Comparison of ENCODE assay signal across 20 mouse cellular contexts in genomic region chr13:59472222-59472621, GRCm38 (mm10).
DNase-seq lines count a peak whose midpoint lies in the region; ATAC-seq and TF ChIP-seq lines count a peak whose summit lies in the region.
"Had no signal": no experiment of that assay in that cellular context is flagged by ENCODE, and none has a peak within 500 bp of the region (broad histone marks: within the 10 kb centered on the region; RNA-seq: fewer than 3 reads in every experiment).

No protein-coding gene starts in this region.

- H3K9me3 ChIP-seq in kidney, embryonic 14.5 days (ENCODE audit: control insufficient read depth, low read length), result no peaks in the 10 kb centered on the region
- H3K9me3 ChIP-seq in liver, embryonic 14.5 days (ENCODE audit: control insufficient read depth, low read length), result no peaks in the 10 kb centered on the region
- no peaks in the 10 kb centered on the region for H3K9me3 ChIP-seq in liver, postnatal 0 days (ENCODE audit: low read length)
- H3K9me3 ChIP-seq: embryonic facial prominence, embryonic 12.5 days; forebrain, embryonic 13.5 days; hindbrain, embryonic 10.5 days; liver, embryonic 15.5 days; midbrain, embryonic 10.5 days; neural tube, embryonic 12.5 days had no signal

- no peak for ATAC-seq in kidney, embryonic 14.5 days (ENCODE audit: low FRiP score, low TSS enrichment)
- no peak for ATAC-seq in liver, embryonic 14.5 days (ENCODE audit: insufficient read depth)
- ATAC-seq in liver, postnatal 0 days, result no peak
- ATAC-seq: forebrain, embryonic 13.5 days had no signal

- no peak overlapping the region for H3K4me2 ChIP-seq in kidney, embryonic 14.5 days (replicated peaks; ENCODE audit: low read depth, low read length)
- H3K4me2 ChIP-seq in liver, embryonic 14.5 days (ENCODE audit: low read depth), result no peak overlapping the region
- no peak overlapping the region for H3K4me2 ChIP-seq in liver, postnatal 0 days (ENCODE audit: low read depth, low read length)
- H3K4me2 ChIP-seq: embryonic facial prominence, embryonic 12.5 days; forebrain, embryonic 13.5 days; liver, embryonic 15.5 days; neural tube, embryonic 12.5 days had no signal

- 0 out of 2 replicates have a peak, but pooled peaks have one; percentile 6 for TF ChIP-seq CTCF in liver, embryonic 14.5 days (IDR thresholded peaks at IDR 0.05; ENCODE audit: low read depth)
- no peak for TF ChIP-seq CTCF in liver, postnatal 0 days (IDR thresholded peaks at IDR 0.05; ENCODE audit: low read depth)

- WGBS in kidney, embryonic 14.5 days, result 78% methylated on average over 5 of the region's 5 CpGs
- 77% methylated on average over 5 of the region's 5 CpGs for WGBS in liver, embryonic 14.5 days (ENCODE audit: insufficient replicate concordance)
- WGBS in liver, postnatal 0 days (ENCODE audit: insufficient replicate concordance), result 85% methylated on average over 5 of the region's 5 CpGs

- H3K4me3 ChIP-seq in kidney, embryonic 14.5 days (ENCODE audit: low read length), result no peak overlapping the region
- no peak overlapping the region for H3K4me3 ChIP-seq in liver, embryonic 14.5 days (ENCODE audit: insufficient read depth in 1 of 2, low read depth in 2 of 2, low read length in 2 of 2)
- H3K4me3 ChIP-seq in liver, postnatal 0 days (ENCODE audit: low read depth, low read length), result no peak overlapping the region
- H3K4me3 ChIP-seq: embryonic facial prominence, embryonic 12.5 days; erythroblast, embryonic 14.5 days; forebrain, embryonic 13.5 days; hindbrain, embryonic 10.5 days; liver, embryonic 15.5 days; midbrain, embryonic 10.5 days; neural tube, embryonic 12.5 days had no signal

- H3K4me1 ChIP-seq in kidney, embryonic 14.5 days (ENCODE audit: control insufficient read depth, insufficient read depth, low read length), result no peaks in the 10 kb centered on the region
- no peaks in the 10 kb centered on the region for H3K4me1 ChIP-seq in liver, embryonic 14.5 days (replicated peaks; ENCODE audit: control insufficient read depth in 2 of 2, insufficient read depth in 2 of 2, low read length in 1 of 2)
- H3K4me1 ChIP-seq in liver, postnatal 0 days (ENCODE audit: insufficient read depth), result no peaks in the 10 kb centered on the region
- H3K4me1 ChIP-seq: hindbrain, embryonic 10.5 days; liver, embryonic 15.5 days; midbrain, embryonic 10.5 days; neural tube, embryonic 12.5 days had no signal

- no peak overlapping the region for H3K27ac ChIP-seq in kidney, embryonic 14.5 days (ENCODE audit: low read depth, low read length)
- no peak overlapping the region for H3K27ac ChIP-seq in liver, embryonic 14.5 days
- H3K27ac ChIP-seq in liver, postnatal 0 days (ENCODE audit: low read depth), result no peak overlapping the region
- H3K27ac ChIP-seq: embryonic facial prominence, embryonic 12.5 days; forebrain, embryonic 13.5 days; hindbrain, embryonic 10.5 days; liver, embryonic 15.5 days; macrophage; midbrain, embryonic 10.5 days; neural tube, embryonic 12.5 days had no signal

- no peak overlapping the region for H3K9ac ChIP-seq in kidney, embryonic 14.5 days (ENCODE audit: low read depth, low read length)
- no peak overlapping the region for H3K9ac ChIP-seq in liver, embryonic 14.5 days (replicated peaks)
- H3K9ac ChIP-seq in liver, postnatal 0 days (replicated peaks), result no peak overlapping the region
- H3K9ac ChIP-seq: embryonic facial prominence, embryonic 12.5 days; forebrain, embryonic 13.5 days; liver, embryonic 15.5 days; neural tube, embryonic 12.5 days had no signal

- peak; percentile 34 to 37 for DNase-seq in cerebellum, postnatal 14 days
- DNase-seq in cerebellum, adult 11-12 months, result no peak
- peak; percentile 8 for DNase-seq in kidney, adult 18-20 months
- DNase-seq in liver, embryonic 14.5 days (ENCODE audit: low read depth in 3 of 3, low spot score in 3 of 3), result no peak
- DNase-seq in liver, postnatal 0 days, result no peak
- peak; percentile 6 to 12 for DNase-seq in B cell, adult 2 months
- no peak for DNase-seq in layer of hippocampus, postnatal 10 days (ENCODE audit: low spot score in 2 of 2)
- DNase-seq: adrenal gland, adult 2 months; cerebellum, adult 11 months; gastrocnemius, postnatal 14 days; right cerebral cortex, adult 18-20 months had no signal

- H3K36me3 ChIP-seq in kidney, embryonic 14.5 days (ENCODE audit: control insufficient read depth, insufficient read depth, low read length), result peaks cover 9% of the 10 kb centered on the region; the same call in 1 of the 2 replicates
- H3K36me3 ChIP-seq in liver, embryonic 14.5 days (replicated peaks; ENCODE audit: control insufficient read depth, insufficient read depth, low read depth), result no peaks in the 10 kb centered on the region; the same call in 1 of the 2 replicates
- H3K36me3 ChIP-seq in liver, postnatal 0 days (replicated peaks; ENCODE audit: insufficient read depth, low read length), result peaks cover 20% of the 10 kb centered on the region; the same call in 1 of the 2 replicates

- no peak for TF ChIP-seq EP300 in liver, embryonic 14.5 days (IDR thresholded peaks at IDR 0.05; ENCODE audit: low read depth)
- TF ChIP-seq EP300 in liver, postnatal 0 days (IDR thresholded peaks at IDR 0.05; ENCODE audit: low read depth), result no peak

- H3K27me3 ChIP-seq in kidney, embryonic 14.5 days (ENCODE audit: control insufficient read depth, insufficient read depth, low read length), result no peaks in the 10 kb centered on the region
- no peaks in the 10 kb centered on the region for H3K27me3 ChIP-seq in liver, embryonic 14.5 days (ENCODE audit: control insufficient read depth, insufficient read depth, low read length)
- H3K27me3 ChIP-seq in liver, postnatal 0 days (ENCODE audit: insufficient read depth, low read length), result no peaks in the 10 kb centered on the region
- H3K27me3 ChIP-seq: embryonic facial prominence, embryonic 12.5 days; forebrain, embryonic 13.5 days; liver, embryonic 15.5 days; neural tube, embryonic 12.5 days had no signal

Comparison
In these comparisons a context has a peak if more than half of its experiments do, and no peak if none do; other contexts are left out.
1. DNase-seq: peak in cerebellum, postnatal 14 days (2 of 2), kidney, adult 18-20 months (single experiment) and B cell, adult 2 months (2 of 2); none in cerebellum, adult 11-12 months (single experiment), liver, embryonic 14.5 days (0 of 3), liver, postnatal 0 days (single experiment) and layer of hippocampus, postnatal 10 days (0 of 2).